Mouse (Mus musculus) kidney, adult 2 months (tissue): Measurements from ENCODE around the gene Pkig.

Source experiments
- CTCF ChIP-seq: fragments of 200-500 bp; conservative IDR thresholded peaks from 2 replicates; pipeline ENCODE4 v1.5.1; 2011; ENCODE audit warnings: low read depth, mild to moderate bottlenecking, control low read depth, low read length, moderate library complexity, mixed read lengths; ENCODE audit not compliant: insufficient read depth, insufficient read length
- POLR2A ChIP-seq: fragments of 200-500 bp; IDR thresholded peaks from one replicate; pipeline ENCODE4 v1.6.1; 2011; ENCODE audit warnings: low read depth, low read length, control low read depth

DNA sequence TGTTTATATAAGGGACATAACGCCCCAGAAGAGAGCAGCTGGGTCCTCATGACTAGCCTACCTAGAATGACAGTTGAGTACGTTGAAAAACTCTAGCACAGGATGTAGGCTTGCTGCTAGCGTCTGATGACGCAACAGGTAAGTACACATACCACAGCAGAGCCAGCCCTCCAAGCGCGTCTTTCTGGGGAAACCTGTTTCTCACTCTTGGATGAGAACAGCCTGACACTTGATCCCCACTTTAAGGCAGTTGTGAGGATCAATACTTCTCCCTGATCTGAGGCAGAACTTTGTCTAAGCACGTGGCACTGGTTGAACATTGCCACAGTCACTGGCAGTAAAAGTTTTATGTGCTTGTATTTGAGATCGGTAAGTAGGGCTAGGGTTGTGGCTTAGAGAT is 37.7 kb upstream of the Pkig start:
- no peak for TF ChIP-seq CTCF
- no peak for TF ChIP-seq POLR2A
